Mouse (Mus musculus) heart, embryonic 14.5 days (tissue): ENCODE measurements around the gene Mcu. TPM values are rescaled to one million over a fixed set of nuclear protein-coding genes. Genes with fewer than 3 reads are reported as not detected.

ENCODE experiments used
- ATAC-seq: fragments of 200-750 bp; cut with Nextera tagmentation; 2 replicates; pipeline ENCODE4 v1.8.0; 2017; ENCODE audit warnings: low read depth, moderate TSS enrichment; ENCODE audit not compliant: insufficient number of reproducible peaks, insufficient read depth, low FRiP score
- H3K27ac ChIP-seq, 2 experiments: fragments of 200-500 bp in 1 of 2; fragments of 300-500 bp in 1 of 2; sonication (generic) in 1 of 2; replicated peaks in 1 of 2; 2 replicates each; pipeline ENCODE4 v1.5.1; 2012 to 2014; ENCODE audit warnings: low read depth in 2 of 2, low read length in 2 of 2, control low read depth in 1 of 2, mild to moderate bottlenecking in 1 of 2, mixed read lengths in 1 of 2; ENCODE audit not compliant: control insufficient read depth in 1 of 2, insufficient read depth in 1 of 2
- H3K27me3 ChIP-seq: fragments of 300-500 bp; sonication (generic); 2 replicates; pipeline ENCODE4 v1.6.1; 2014; ENCODE audit warnings: mild to moderate bottlenecking, low read length, control low read depth; ENCODE audit not compliant: control insufficient read depth, insufficient read depth
- H3K36me3 ChIP-seq: fragments of 300-500 bp; sonication (generic); 2 replicates; pipeline ENCODE4 v1.6.1; 2014; ENCODE audit warnings: mild to moderate bottlenecking, control low read depth, low read length, mixed read lengths; ENCODE audit not compliant: control insufficient read depth, insufficient read depth
- H3K4me1 ChIP-seq, 2 experiments: fragments of 200-500 bp in 1 of 2; fragments of 300-500 bp in 1 of 2; sonication (generic) in 1 of 2; 2 replicates each; pipeline ENCODE4 v1.6.1; 2012 to 2014; ENCODE audit warnings: low read length in 2 of 2, control low read depth in 1 of 2, mixed read lengths in 1 of 2; ENCODE audit not compliant: control insufficient read depth in 2 of 2, insufficient read depth in 2 of 2
- H3K4me2 ChIP-seq: fragments of 300-500 bp; sonication (generic); 2 replicates; pipeline ENCODE4 v1.6.1; 2014; ENCODE audit warnings: mild to moderate bottlenecking, low read length
- H3K4me3 ChIP-seq, 2 experiments: fragments of 200-500 bp in 1 of 2; fragments of 300-500 bp in 1 of 2; sonication (generic) in 1 of 2; 2 replicates each; pipeline ENCODE4 v1.5.1; 2012 to 2014; ENCODE audit warnings: low read length in 2 of 2, mild to moderate bottlenecking in 2 of 2, control low read depth in 1 of 2, low read depth in 1 of 2, moderate library complexity in 1 of 2; ENCODE audit not compliant: control insufficient read depth in 1 of 2, insufficient read depth in 1 of 2
- H3K9ac ChIP-seq: fragments of 300-500 bp; sonication (generic); 2 replicates; pipeline ENCODE4 v1.6.1; 2014; ENCODE audit warnings: mild to moderate bottlenecking, low read length
- H3K9me3 ChIP-seq: fragments of 300-500 bp; sonication (generic); 2 replicates; pipeline ENCODE4 v1.6.1; 2016; ENCODE audit warnings: low read length, control low read depth; ENCODE audit not compliant: control insufficient read depth
- WGBS: fragments of 180-500 bp; shearing (Covaris S2); extraction: QIAGEN DNeasy Blood & Tissue Kit; methylation state at CpG from one replicate; pipeline ENCODE4 v1.1.7; 2014; 5-methylcytosine and 5-hydroxymethylcytosine counted together
- polyA plus RNA-seq: library from polyadenylated mRNA; unstranded; fragments of >200 nt; fragmentation: Nextera tagmentation; extraction: Ambion mirVana; gene quantifications from 2 replicates; pipeline ENCODE4 v1.2.1, GENCODE M21; 2014

Gene Mcu
- polyA plus RNA-seq, 1 experiment from 2014 or later: 28.8 TPM

DNA sequence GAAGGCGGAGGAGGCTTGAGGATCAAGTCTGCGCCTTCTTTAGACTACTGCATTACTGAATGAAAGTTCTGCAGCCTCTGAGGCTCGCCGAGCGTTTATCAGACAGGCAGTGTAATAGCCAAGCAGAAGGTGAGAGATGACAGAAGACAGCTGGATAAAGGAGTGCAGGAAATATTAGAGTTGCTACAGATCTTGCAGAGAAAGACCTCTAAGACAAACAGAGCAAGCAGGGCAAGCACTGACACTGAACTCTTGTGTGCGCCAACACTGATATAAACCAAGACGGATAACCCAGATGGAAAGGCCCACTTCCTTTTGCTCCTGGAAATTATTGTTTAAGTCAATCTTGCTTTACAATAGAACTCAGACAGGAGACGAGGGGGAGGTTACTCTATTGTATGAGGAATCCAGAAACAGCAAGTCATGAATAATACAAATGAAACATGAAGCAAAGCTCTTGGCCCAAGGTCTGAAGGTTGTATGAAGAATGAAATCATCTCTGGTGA is 92.6 kb downstream of the Mcu start:
- WGBS: 9% methylated on average over 8 of the region's 8 CpGs
- H3K27ac ChIP-seq: peak overlapping the region; percentile 84 to 85
- peak overlapping the region; percentile 34 for H3K4me2 ChIP-seq
- ATAC-seq: peak; percentile 43; the same call in 1 of the 2 replicates
- no peaks in the 10 kb centered on the region for H3K27me3 ChIP-seq
- no peaks in the 10 kb centered on the region for H3K9me3 ChIP-seq
- H3K4me3 ChIP-seq: no peak overlapping the region
- H3K9ac ChIP-seq: no peak overlapping the region
- no peaks in the 10 kb centered on the region for H3K36me3 ChIP-seq
- peaks cover 10 to 24% of the 10 kb centered on the region in 2 experiments for H3K4me1 ChIP-seq

DNA sequence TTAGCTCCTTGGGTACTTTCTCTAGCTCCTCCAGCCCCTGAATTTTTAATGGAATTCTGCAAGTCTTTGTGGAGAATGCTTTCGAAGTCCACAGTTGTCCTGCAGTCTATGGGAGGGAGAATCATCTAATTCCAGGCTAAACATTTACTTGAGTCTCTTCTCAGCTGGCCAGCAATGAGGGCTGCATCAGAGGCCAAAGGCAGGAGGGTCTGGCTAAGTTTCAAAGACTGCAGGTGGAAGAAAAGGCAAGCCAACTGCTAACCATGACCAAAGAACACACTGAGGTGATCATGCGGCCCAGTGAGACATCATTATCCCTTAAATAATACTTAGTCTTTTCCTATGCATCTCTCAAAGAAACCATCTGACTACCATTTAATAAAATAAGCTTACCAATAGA is 95.8 kb downstream of the Mcu start:
- Histone ChIP-seq H3K27ac (no peak overlapping the region), H3K4me2 (no peak overlapping the region), H3K4me1 (peaks cover 10 to 24% of the 10 kb centered on the region in 2 experiments), H3K4me3 (no peak overlapping the region), H3K36me3 (no peaks in the 10 kb centered on the region), H3K9me3 (no peaks in the 10 kb centered on the region), H3K9ac (no peak overlapping the region), H3K27me3 (no peaks in the 10 kb centered on the region)
- 96% methylated on average over 2 of the region's 2 CpGs for WGBS
- ATAC-seq: no peak

DNA sequence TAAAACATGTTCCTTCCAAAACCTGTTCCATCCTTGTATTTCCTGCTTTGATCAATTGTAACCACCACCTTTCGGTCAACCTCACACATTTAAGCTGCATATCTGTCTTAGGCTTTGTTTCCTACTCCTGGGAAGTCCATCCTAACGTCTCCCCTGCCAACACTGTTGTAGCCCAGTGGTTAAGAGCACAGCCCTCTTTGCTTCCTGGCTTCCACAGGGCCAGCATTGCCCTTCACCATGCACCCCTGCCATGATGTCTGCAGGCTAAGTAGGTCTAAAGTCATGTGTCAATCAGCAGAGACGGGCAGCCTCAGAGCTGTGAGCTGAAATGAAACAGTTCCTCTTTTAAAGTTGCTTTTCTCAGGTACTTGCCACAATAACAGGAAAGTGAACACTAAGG is 97.1 kb downstream of the Mcu start:
- Histone ChIP-seq H3K27me3 (no peaks in the 10 kb centered on the region), H3K4me3 (no peak overlapping the region), H3K9ac (no peak overlapping the region), H3K9me3 (no peaks in the 10 kb centered on the region), H3K4me2 (no peak overlapping the region), H3K4me1 (peaks cover 8 to 21% of the 10 kb centered on the region in 2 experiments), H3K36me3 (no peaks in the 10 kb centered on the region), H3K27ac (no peak overlapping the region)
- no peak for ATAC-seq
- 78% methylated on average over 3 of the region's 3 CpGs for WGBS

DNA sequence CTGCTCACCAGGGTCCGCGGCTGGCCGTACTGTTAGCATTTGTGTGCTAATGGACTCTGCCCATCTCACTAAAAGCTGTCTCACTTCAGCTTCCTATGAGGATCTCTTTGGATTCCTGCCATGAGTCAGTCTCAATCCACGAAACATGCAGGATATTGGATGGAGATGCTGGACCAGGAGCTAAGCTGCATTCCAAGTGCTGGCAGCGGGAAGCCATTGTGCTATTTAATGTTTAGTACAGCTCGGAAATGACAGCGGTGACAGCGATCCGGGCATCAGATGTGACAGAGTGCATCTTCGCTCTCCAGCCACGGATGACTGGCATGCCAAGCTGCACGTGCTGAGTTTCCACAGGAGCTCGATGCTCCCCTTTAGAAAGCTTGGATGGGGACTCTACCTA is 99.3 kb downstream of the Mcu start:
- 88% methylated on average over 13 of the region's 13 CpGs for WGBS
- H3K4me3 ChIP-seq: no peak overlapping the region

DNA sequence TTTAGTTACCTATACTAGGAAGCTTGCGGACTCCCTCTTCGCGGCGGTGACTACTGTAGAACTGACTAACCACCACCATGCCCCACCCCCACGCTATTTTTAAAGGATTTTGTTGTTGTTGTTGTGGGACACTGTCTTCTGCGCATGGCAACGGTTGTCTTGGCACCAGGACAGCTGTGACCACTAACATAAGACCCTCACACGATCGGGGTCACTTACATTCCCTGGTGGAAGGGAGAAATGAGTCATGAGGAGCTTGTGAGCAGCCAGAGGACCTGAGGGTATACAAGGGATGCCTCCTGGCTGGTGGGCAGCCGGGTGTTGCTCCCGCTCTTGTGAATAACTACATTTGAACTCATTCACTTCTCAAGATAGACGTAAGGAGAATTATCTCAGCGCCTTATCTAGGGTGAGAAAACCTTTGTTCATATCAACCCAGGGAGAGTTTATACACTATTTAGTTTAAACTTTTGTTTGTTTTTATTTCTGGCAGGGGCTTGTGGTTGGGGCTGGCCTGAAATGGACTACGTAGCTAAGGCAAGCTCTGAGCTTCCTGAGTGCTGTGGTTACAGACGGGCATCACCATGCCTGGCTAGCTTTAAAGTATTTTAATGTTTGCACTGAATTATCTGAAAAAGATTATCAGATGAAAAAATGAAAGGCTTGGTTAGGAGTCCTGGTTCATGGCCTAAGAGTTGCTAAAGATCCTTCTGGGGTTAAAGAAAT is 101.6 kb downstream of the Mcu start:
- 51% methylated on average over 15 of the region's 15 CpGs for WGBS

More for the DNA sequence above, 99.3 kb downstream of the Mcu start:
- Histone ChIP-seq H3K4me2 (no peak overlapping the region), H3K27me3 (no peaks in the 10 kb centered on the region), H3K9ac (no peak overlapping the region), H3K9me3 (no peaks in the 10 kb centered on the region), H3K27ac (no peak overlapping the region), H3K36me3 (no peaks in the 10 kb centered on the region), H3K4me1 (peaks cover 5 to 13% of the 10 kb centered on the region in 2 experiments)
- ATAC-seq: no peak

DNA sequence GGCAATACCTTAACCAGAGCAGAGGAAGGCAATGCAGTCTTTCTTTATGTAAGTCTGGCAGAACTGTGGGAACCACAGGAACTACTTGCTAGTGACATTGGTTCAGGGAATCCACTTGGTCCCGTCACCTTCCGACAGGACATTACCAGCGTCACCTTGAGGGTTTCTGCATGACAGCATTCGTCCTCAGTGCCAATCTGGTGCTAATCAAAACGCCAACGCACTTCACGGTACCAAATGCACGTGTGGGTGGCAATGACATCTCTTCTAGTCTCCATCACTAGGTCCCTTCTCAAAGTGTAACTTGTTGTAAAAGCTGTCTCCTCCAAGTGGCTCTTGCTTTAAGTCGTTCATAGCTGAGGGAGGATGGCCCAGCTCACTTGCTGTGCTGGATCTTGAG is 104.3 kb downstream of the Mcu start:
- H3K9me3 ChIP-seq: no peaks in the 10 kb centered on the region
- no peak for ATAC-seq
- no peak overlapping the region for H3K9ac ChIP-seq
- H3K36me3 ChIP-seq: no peaks in the 10 kb centered on the region
- H3K4me1 ChIP-seq: peaks cover 18 to 31% of the 10 kb centered on the region in 2 experiments
- WGBS: 70% methylated on average over 9 of the region's 9 CpGs
- no peaks in the 10 kb centered on the region for H3K27me3 ChIP-seq
- H3K4me2 ChIP-seq: no peak overlapping the region
- H3K4me3 ChIP-seq: no peak overlapping the region
- no peak overlapping the region for H3K27ac ChIP-seq

More for the DNA sequence above, 101.6 kb downstream of the Mcu start:
- H3K4me1 ChIP-seq: peaks cover 18 to 31% of the 10 kb centered on the region in 2 experiments
- H3K27ac ChIP-seq: no peak overlapping the region
- no peak overlapping the region for H3K4me3 ChIP-seq
- no peak for ATAC-seq
- H3K9me3 ChIP-seq: no peaks in the 10 kb centered on the region
- no peaks in the 10 kb centered on the region for H3K36me3 ChIP-seq
- H3K4me2 ChIP-seq: no peak overlapping the region
- H3K9ac ChIP-seq: no peak overlapping the region
- no peaks in the 10 kb centered on the region for H3K27me3 ChIP-seq

DNA sequence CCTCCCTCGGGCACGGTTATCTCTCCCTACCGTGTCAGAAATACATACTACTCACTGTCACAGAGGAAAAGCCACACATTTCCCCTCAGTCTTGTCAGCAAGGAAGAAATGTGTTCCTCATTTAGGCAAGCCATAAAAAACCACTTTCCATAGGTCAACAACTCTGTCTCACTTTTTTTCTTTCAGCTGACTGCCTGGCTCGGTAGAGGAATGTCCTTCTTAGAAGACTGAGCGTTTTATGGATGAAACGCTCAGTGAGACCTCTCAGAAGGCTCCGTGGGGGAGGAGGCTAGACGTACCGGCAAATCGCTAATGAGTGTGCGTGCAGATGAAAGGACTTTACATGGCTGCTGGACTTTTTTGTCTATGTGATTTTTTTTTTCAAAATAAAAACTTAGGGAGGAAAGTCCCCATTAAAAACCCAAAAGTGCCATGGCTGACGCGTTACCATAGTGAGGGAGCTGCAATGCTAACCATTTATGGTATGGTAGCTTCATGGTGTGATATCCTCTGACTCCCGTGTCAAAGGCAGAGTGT is 105.0 kb downstream of the Mcu start:
- no peaks in the 10 kb centered on the region for H3K9me3 ChIP-seq
- peak overlapping the region; percentile 29 for H3K4me2 ChIP-seq
- no peak for ATAC-seq
- WGBS: 37% methylated on average over 14 of the region's 14 CpGs
- no peak overlapping the region for H3K9ac ChIP-seq
- H3K4me1 ChIP-seq: peaks cover 18 to 31% of the 10 kb centered on the region in 2 experiments
- no peak overlapping the region for H3K4me3 ChIP-seq
- no peaks in the 10 kb centered on the region for H3K27me3 ChIP-seq
- H3K27ac ChIP-seq: peak overlapping the region; percentile 3 to 28; a peak in 2 of 4 replicates
- H3K36me3 ChIP-seq: no peaks in the 10 kb centered on the region
